Mouse (Mus musculus) adrenal gland, adult 18-20 months (tissue): ENCODE results near the gene Gm7347. TPM values are rescaled to one million over a fixed set of nuclear protein-coding genes. Genes with fewer than 3 reads are reported as not detected.
A peak's percentile ranks its signal among the peaks of the same experiment; 100 is the strongest.
"Not testable (repeated sequence)": the region's sequence is repeated elsewhere in the genome, so short reads cannot be mapped to it uniquely, and the experiment has no call there.

Source experiments
- DNase-seq, 2 experiments: peaks; one replicate each; pipeline ENCODE4 v3.0.0; 2021 to 2022; ENCODE audit warnings: low spot score in 2 of 2
- long read RNA-seq, 2 experiments: library from polyadenylated mRNA; stranded (forward); transcript quantifications; one replicate each; pipeline ENCODE4 v2.0.0; 2021
- total RNA-seq, 2 experiments: library from RNA; stranded (reverse); gene quantifications; 1 replicate in 1 of 2; 2 replicates in 1 of 2; pipeline ENCODE4 v1.2.3; 2021

Gm7347 gene
- total RNA-seq, result not detected
- long read RNA-seq, experiment 1, result 0 reads
- long read RNA-seq, experiment 2, result 0 reads

GRCm38 (mm10) chr5:26058481-26058880, at the start of gene Gm7347:
TSS of gene Gm7347 (minus strand) at chr5:26058581.
- DNase-seq, result not testable (repeated sequence)

- not testable (repeated sequence) for DNase-seq
Measured at GRCm38 (mm10) chr5:26105262-26105661, 46.9 kb upstream of the Gm7347 start, which contains the start of gene 5031410I06Rik. TSS of gene 5031410I06Rik (minus strand) at chr5:26105362.

GRCm38 (mm10) chr5:26089191-26089590, 30.8 kb upstream of the Gm7347 start, which contains the start of gene Gm10471:
TSS of gene Gm10471 (minus strand) at chr5:26089291.
- DNase-seq, result not testable (repeated sequence)

GRCm38 (mm10) chr5:26079023-26079422, 20.6 kb upstream of the Gm7347 start:
- DNase-seq, result not testable (repeated sequence)

- no peak for DNase-seq
Measured at GRCm38 (mm10) chr5:26070716-26071115, 12.3 kb upstream of the Gm7347 start.

- not testable (repeated sequence) for DNase-seq
Measured at GRCm38 (mm10) chr5:26039458-26039857, 18.9 kb downstream of the Gm7347 start, which contains the start of gene Speer4a. TSS of gene Speer4a (minus strand) at chr5:26039558.

GRCm38 (mm10) chr5:26022816-26023215, 35.6 kb downstream of the Gm7347 start, which contains the start of gene Gm5862:
TSS of gene Gm5862 (minus strand) at chr5:26022916.
- DNase-seq, result not testable (repeated sequence)

GRCm38 (mm10) chr5:26007697-26008096, 50.7 kb downstream of the Gm7347 start:
- not testable (repeated sequence) for DNase-seq

GRCm38 (mm10) chr5:26006937-26007695, 51.3 kb downstream of the Gm7347 start:
- DNase-seq, result peak; percentile 19 to 21

- DNase-seq, result not testable (repeated sequence)
Measured at GRCm38 (mm10) chr5:26004698-26005097, 53.7 kb downstream of the Gm7347 start, which contains the start of gene Gm1979. TSS of gene Gm1979 (minus strand) at chr5:26004798.

Other genes starting within 250 kb of the Gm7347 start
- gene Gm21663, start 116.2 kb downstream of the Gm7347 start, total RNA-seq, result not detected
- not detected for gene Gm21671, start 104.2 kb downstream of the Gm7347 start, total RNA-seq
- not detected for gene Gm21680, start 85.9 kb downstream of the Gm7347 start, total RNA-seq
- gene Gm21698, start 69.9 kb downstream of the Gm7347 start, total RNA-seq, result not detected
- gene Gm1979, start 53.8 kb downstream of the Gm7347 start, total RNA-seq, result not detected
- not detected for gene Gm5862, start 35.7 kb downstream of the Gm7347 start, total RNA-seq
- gene Speer4a, start 19.0 kb downstream of the Gm7347 start, total RNA-seq, result under 1 TPM in 1 of 2 experiments, not detected in 1; 0.17 TPM
- gene Gm10471, start 30.7 kb upstream of the Gm7347 start, total RNA-seq, result not detected
- not detected for gene 5031410I06Rik, start 46.8 kb upstream of the Gm7347 start, total RNA-seq
- gene Gm10220, start 62.8 kb upstream of the Gm7347 start, total RNA-seq, result not detected
- gene Gm7361, start 199.1 kb upstream of the Gm7347 start, total RNA-seq, result not detected